Mouse (Mus musculus): Measurements from ENCODE around the gene Mgat5b.

GRCm38 (mm10) chr11:116965061-116965460, 46.4 kb downstream of the Mgat5b start:
- TF ChIP-seq CTCF (IDR thresholded peaks at IDR 0.05; ENCODE audit: low read depth, low read length) (no peak), POLR2A (IDR thresholded peaks at IDR 0.05; ENCODE audit: borderline replicate concordance, low read depth, low read length) (no peak)
